Mouse (Mus musculus): ENCODE measurements around the gene Plaa.
"Not testable (repeated sequence)": the region's sequence is repeated elsewhere in the genome, so short reads cannot be mapped to it uniquely, and the experiment has no call there.

The Plaa gene

GRCm38 (mm10) chr4:94603031-94603629 is at the start of gene Plaa:
Gene Plaa (minus strand): TSS chr4:94603244.
- DNase-seq (ENCODE audit: low spot score) = peak; percentile 80

GRCm38 (mm10) chr4:94650426-94651175 is 47.6 kb upstream of the Plaa start:
- not testable (repeated sequence) for DNase-seq (ENCODE audit: low spot score)

GRCm38 (mm10) chr4:94649920-94650319 is 46.9 kb upstream of the Plaa start, which contains the start of gene Lrrc19:
Gene Lrrc19 (minus strand): TSS chr4:94650144.
- DNase-seq (ENCODE audit: low spot score) = no peak

- no peak for DNase-seq (ENCODE audit: low spot score)
These were observed 40.1 kb upstream of the Plaa start for GRCm38 (mm10) chr4:94643141-94643540.

- DNase-seq (ENCODE audit: low spot score) = no peak
These were observed 17.0 kb upstream of the Plaa start for GRCm38 (mm10) chr4:94620077-94620476.

- no peak for DNase-seq (ENCODE audit: low spot score)
These were observed 11.6 kb upstream of the Plaa start for GRCm38 (mm10) chr4:94614627-94615006.

GRCm38 (mm10) chr4:94613972-94614626 is 11.1 kb upstream of the Plaa start, which contains the start of gene Ift74:
Gene Ift74 (plus strand): TSS chr4:94614491.
- peak; percentile 71 for DNase-seq (ENCODE audit: low spot score)

GRCm38 (mm10) chr4:94610339-94610738 is 7.3 kb upstream of the Plaa start:
- no peak for DNase-seq (ENCODE audit: low spot score)

- no peak for DNase-seq (ENCODE audit: low spot score)
These were observed 2.5 kb upstream of the Plaa start for GRCm38 (mm10) chr4:94605591-94605990.

- no peak for DNase-seq (ENCODE audit: low spot score)
These were observed 1.5 kb upstream of the Plaa start for GRCm38 (mm10) chr4:94604452-94605019.

GRCm38 (mm10) chr4:94602496-94603030 is 481 bp downstream of the Plaa start:
- no peak for DNase-seq (ENCODE audit: low spot score)

- DNase-seq (ENCODE audit: low spot score) = no peak
These were observed 1.6 kb downstream of the Plaa start for GRCm38 (mm10) chr4:94601395-94601794.

GRCm38 (mm10) chr4:94592709-94593108 is 10.3 kb downstream of the Plaa start:
- no peak for DNase-seq (ENCODE audit: low spot score)

GRCm38 (mm10) chr4:94591765-94592381 is 11.2 kb downstream of the Plaa start:
- DNase-seq (ENCODE audit: low spot score) = no peak

- DNase-seq (ENCODE audit: low spot score) = no peak
These were observed 30.4 kb downstream of the Plaa start for GRCm38 (mm10) chr4:94572677-94573076.

- DNase-seq (ENCODE audit: low spot score) = no peak
These were observed 38.7 kb downstream of the Plaa start for GRCm38 (mm10) chr4:94564297-94564696.

- no peak for DNase-seq (ENCODE audit: low spot score)
These were observed 40.9 kb downstream of the Plaa start for GRCm38 (mm10) chr4:94561954-94562648.

- DNase-seq (ENCODE audit: low spot score) = no peak
These were observed 42.7 kb downstream of the Plaa start for GRCm38 (mm10) chr4:94560316-94560715.

- no peak for DNase-seq (ENCODE audit: low spot score)
These were observed 43.8 kb downstream of the Plaa start for GRCm38 (mm10) chr4:94559266-94559665.

GRCm38 (mm10) chr4:94557145-94557544 is 45.9 kb downstream of the Plaa start:
- no peak for DNase-seq (ENCODE audit: low spot score)
